Mouse (Mus musculus) heart, adult 2 months (tissue): ENCODE measurements around the gene Acvr1b. TPM values are rescaled to one million over a fixed set of nuclear protein-coding genes. Genes with fewer than 3 reads are reported as not detected.

ENCODE experiments used
- DNase-seq, 2 experiments: peaks; one replicate each; pipeline ENCODE4 v3.0.0; 2021
- H3K27ac ChIP-seq: fragments of 200-600 bp; 2 replicates; pipeline ENCODE4 v1.8.1; 2022
- H3K27me3 ChIP-seq: fragments of 200-500 bp; 2 replicates; pipeline ENCODE4 v1.6.1; 2012; ENCODE audit warnings: mild to moderate bottlenecking, low read length, inconsistent platforms, mixed read lengths; ENCODE audit not compliant: control insufficient read depth, insufficient read depth
- H3K36me3 ChIP-seq: fragments of 200-500 bp; 2 replicates; pipeline ENCODE4 v1.6.1; 2012; ENCODE audit warnings: low read length, inconsistent platforms; ENCODE audit not compliant: control insufficient read depth, insufficient read depth
- H3K4me1 ChIP-seq: fragments of 200-500 bp; 2 replicates; pipeline ENCODE4 v1.6.1; 2011; ENCODE audit warnings: low read length; ENCODE audit not compliant: control insufficient read depth, insufficient read depth
- H3K4me3 ChIP-seq: fragments of 200-600 bp; 2 replicates; pipeline ENCODE4 v1.8.1; 2022
- H3K79me2 ChIP-seq: fragments of 200-500 bp; replicated peaks from 2 replicates; pipeline ENCODE4 v1.6.1; 2012; ENCODE audit warnings: mild to moderate bottlenecking, inconsistent platforms, low read length, moderate library complexity, mixed read lengths; ENCODE audit not compliant: control insufficient read depth, insufficient read depth
- H3K9ac ChIP-seq: fragments of 200-500 bp; 2 replicates; pipeline ENCODE4 v1.6.1; 2012; ENCODE audit warnings: low read depth, mild to moderate bottlenecking, control low read depth, inconsistent platforms, low read length, mixed read lengths
- CTCF ChIP-seq: fragments of 200-600 bp; IDR thresholded peaks from 2 replicates; pipeline ENCODE4 v1.8.1; 2022; ENCODE audit warnings: antibody characterized with exemption, mild to moderate bottlenecking, moderate library complexity
- EP300 ChIP-seq: fragments of 200-500 bp; IDR thresholded peaks from 2 replicates; pipeline ENCODE4 v1.6.1; 2011; ENCODE audit warnings: low read depth, low read length, control low read depth; ENCODE audit not compliant: insufficient read depth
- POLR2A ChIP-seq: fragments of 200-500 bp; IDR thresholded peaks from 2 replicates; pipeline ENCODE4 v1.6.1; 2011; ENCODE audit warnings: mild to moderate bottlenecking, low read depth, low read length, control low read depth; ENCODE audit not compliant: insufficient read depth
- WGBS: fragments of 180-500 bp; shearing (Covaris S2); methylation state at CpG from one replicate; pipeline ENCODE4 v1.1.7; 2018; 5-methylcytosine and 5-hydroxymethylcytosine counted together
- intact Hi-C: fragments of 180-260 bp; cut with DNase I; formaldehyde crosslinking; loops from one replicate; pipeline ENCODE4 v1.15.1; 2025
- polyA plus RNA-seq: library from polyadenylated mRNA; depleted of rRNA; stranded (reverse); fragments of >200 nt; gene quantifications from 2 replicates; pipeline ENCODE4 v1.2.3, GENCODE M21; 2012
- total RNA-seq, 2 experiments: library from RNA; stranded (reverse); gene quantifications; 2 replicates each; pipeline ENCODE4 v1.2.3; 2021

Acvr1b gene
- total and polyA plus RNA-seq, 3 experiments: 9.9 to 15.3 (median 12.3) TPM

DNA sequence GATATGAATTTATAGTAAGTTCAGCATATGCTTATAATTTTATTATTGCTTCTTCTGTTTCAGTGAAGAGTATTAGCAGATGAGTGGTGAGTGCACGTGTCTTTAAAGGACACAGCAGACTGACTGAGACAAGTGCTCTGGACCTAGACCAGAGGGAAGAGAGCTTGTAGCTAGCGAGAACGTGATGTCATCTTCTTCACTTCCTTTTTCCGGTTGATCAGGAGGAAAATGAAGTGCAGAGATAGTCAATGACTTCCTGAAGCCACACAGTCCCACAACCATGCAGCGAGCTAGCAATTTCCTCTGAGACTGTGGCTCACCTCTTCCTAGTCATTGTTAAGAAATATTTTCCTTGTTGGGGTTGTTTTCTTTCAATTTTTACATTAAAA is 16.9 kb downstream of the Acvr1b start:
- H3K79me2 ChIP-seq: peaks cover 2% of the 10 kb centered on the region
- H3K27ac ChIP-seq: peak overlapping the region; percentile 40
- TF ChIP-seq CTCF (no peak), POLR2A (no peak), EP300 (no peak)
- H3K4me3 ChIP-seq: no peak overlapping the region
- H3K27me3 ChIP-seq: no peaks in the 10 kb centered on the region
- H3K4me1 ChIP-seq: peaks cover 20% of the 10 kb centered on the region
- WGBS: 27% methylated on average over 5 of the region's 5 CpGs
- intact Hi-C loops: no loop called here
- H3K9ac ChIP-seq: no peak overlapping the region
- H3K36me3 ChIP-seq: no peaks in the 10 kb centered on the region
- no peak for DNase-seq

DNA sequence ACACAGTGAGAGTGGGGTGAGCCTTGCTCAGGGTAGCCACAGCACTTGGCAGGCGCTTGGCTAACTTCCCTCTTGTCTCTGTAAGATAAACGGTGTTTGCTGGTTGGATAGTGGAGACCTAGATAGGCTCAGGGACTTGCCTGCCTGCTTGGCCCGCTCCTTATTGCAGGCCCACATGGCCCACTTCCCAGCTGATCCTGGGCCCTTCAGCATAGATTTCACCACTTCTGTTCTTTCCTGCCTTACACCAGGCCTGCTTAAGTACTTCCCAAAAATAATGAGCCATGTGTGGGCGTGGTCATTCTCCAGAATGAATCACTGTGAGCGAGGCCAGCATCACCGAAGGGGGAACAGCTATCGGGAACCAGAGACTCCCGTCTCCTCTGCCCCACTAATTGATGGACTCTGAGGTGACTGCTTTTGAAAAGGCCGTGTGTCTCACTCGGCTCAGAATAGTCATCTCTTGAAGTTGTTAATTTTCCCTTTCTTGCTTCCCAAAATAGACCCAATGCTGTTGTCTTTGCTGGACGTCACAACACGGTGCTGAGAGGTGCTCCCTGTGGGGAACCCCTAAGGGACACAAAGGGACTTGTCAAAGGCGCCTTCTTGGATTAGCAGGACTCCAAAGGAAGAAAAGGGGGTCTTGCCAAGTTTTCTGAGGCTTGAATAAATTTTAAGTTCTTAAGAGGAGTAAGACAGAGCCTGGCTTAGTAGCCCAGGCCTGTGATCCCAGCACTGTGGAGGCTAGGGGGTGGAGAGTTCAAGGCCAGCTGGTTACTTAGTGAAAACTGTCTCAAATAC is 17.8 kb downstream of the Acvr1b start:
- Histone ChIP-seq H3K4me1 (peaks cover 20% of the 10 kb centered on the region), H3K27me3 (no peaks in the 10 kb centered on the region), H3K36me3 (no peaks in the 10 kb centered on the region), H3K9ac (no peak overlapping the region), H3K27ac (peak overlapping the region; percentile 40), H3K79me2 (no peaks in the 10 kb centered on the region; the same call in 1 of the 2 replicates), H3K4me3 (no peak overlapping the region)
- TF ChIP-seq POLR2A (no peak), CTCF (no peak), EP300 (no peak)
- WGBS: 15% methylated on average over 13 of the region's 13 CpGs
- intact Hi-C loops: no loop called here
- DNase-seq: peak; percentile 69 to 84

DNA sequence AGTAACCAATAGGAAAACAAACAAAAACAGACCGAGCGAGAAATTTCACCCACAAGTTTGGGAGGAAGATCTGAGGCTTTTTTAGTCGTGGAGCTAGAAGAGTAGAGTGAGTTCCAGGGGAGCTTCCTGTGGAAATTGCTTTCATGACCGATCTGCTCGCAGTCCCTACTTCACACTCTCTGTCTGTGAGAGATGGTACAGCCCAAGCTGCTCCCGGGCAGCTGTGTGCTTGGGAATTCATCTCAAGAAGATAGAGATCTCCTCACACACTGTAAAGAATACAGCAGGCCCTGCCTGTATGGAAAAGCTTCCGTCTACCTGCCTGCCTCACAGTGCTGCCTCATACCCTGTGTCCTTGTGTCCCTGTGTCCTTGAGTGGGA is 18.4 kb downstream of the Acvr1b start:
- no peak for TF ChIP-seq EP300
- no peak for TF ChIP-seq POLR2A
- TF ChIP-seq CTCF: no peak
- intact Hi-C loops: no loop called here

DNA sequence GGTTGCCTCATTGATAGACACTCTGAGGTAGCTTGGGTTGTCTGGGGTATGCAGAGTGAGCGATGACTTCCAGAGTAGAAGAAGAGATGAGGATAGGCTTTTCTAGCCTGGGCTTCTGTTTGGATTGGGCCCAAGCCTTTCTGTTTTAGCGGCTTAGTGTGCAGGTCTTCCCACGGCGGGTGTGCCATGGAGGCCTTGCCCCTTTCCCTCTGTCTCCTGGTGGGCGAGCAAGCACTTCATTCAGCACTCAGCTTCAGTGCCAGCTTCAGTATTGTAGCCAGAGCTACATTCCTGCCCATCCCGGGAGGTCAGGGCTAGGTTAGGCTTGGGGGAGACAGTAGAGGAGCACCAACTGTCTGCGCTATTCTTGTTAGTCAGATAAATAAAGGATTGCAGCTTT is 18.8 kb downstream of the Acvr1b start:
- Histone ChIP-seq H3K27ac (no peak overlapping the region), H3K79me2 (no peaks in the 10 kb centered on the region), H3K4me3 (no peak overlapping the region), H3K4me1 (peaks cover 20% of the 10 kb centered on the region), H3K36me3 (no peaks in the 10 kb centered on the region), H3K27me3 (no peaks in the 10 kb centered on the region), H3K9ac (no peak overlapping the region)
- DNase-seq: no peak
- intact Hi-C loops: no loop called here
- TF ChIP-seq EP300: no peak
- WGBS: 84% methylated on average over 7 of the region's 7 CpGs

More for the DNA sequence above, 18.4 kb downstream of the Acvr1b start:
- H3K36me3 ChIP-seq: no peaks in the 10 kb centered on the region
- no peak overlapping the region for H3K9ac ChIP-seq
- 58% methylated on average over 7 of the region's 7 CpGs for WGBS
- no peaks in the 10 kb centered on the region; the same call in 1 of the 2 replicates for H3K79me2 ChIP-seq
- DNase-seq: no peak
- H3K27ac ChIP-seq: no peak overlapping the region; the same call in 1 of the 2 replicates
- H3K4me3 ChIP-seq: no peak overlapping the region
- H3K4me1 ChIP-seq: peaks cover 20% of the 10 kb centered on the region
- H3K27me3 ChIP-seq: no peaks in the 10 kb centered on the region

DNA sequence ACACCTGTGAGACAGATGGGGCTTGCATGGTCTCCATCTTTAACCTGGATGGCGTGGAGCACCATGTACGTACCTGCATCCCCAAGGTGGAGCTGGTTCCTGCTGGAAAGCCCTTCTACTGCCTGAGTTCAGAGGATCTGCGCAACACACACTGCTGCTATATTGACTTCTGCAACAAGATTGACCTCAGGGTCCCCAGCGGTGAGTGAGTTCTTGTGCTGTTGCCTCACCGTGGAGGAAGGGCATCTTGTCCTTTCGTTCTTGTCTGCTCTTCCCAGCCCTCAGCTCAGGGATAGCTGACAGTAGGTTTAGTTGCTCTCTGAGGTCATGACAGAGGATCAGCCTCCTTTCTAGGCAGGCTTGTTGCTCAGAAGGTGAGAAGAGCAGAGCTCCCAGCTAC is 20.1 kb downstream of the Acvr1b start:
- no peak overlapping the region for H3K4me3 ChIP-seq
- H3K27ac ChIP-seq: no peak overlapping the region
- H3K27me3 ChIP-seq: no peaks in the 10 kb centered on the region
- intact Hi-C loops: no loop called here
- no peak for DNase-seq
- no peaks in the 10 kb centered on the region; the same call in 1 of the 2 replicates for H3K79me2 ChIP-seq
- 92% methylated on average over 6 of the region's 6 CpGs for WGBS
- H3K9ac ChIP-seq: no peak overlapping the region
- no peak for TF ChIP-seq CTCF
- no peak for TF ChIP-seq EP300
- TF ChIP-seq POLR2A: no peak
- H3K36me3 ChIP-seq: no peaks in the 10 kb centered on the region
- peaks cover 20% of the 10 kb centered on the region for H3K4me1 ChIP-seq

DNA sequence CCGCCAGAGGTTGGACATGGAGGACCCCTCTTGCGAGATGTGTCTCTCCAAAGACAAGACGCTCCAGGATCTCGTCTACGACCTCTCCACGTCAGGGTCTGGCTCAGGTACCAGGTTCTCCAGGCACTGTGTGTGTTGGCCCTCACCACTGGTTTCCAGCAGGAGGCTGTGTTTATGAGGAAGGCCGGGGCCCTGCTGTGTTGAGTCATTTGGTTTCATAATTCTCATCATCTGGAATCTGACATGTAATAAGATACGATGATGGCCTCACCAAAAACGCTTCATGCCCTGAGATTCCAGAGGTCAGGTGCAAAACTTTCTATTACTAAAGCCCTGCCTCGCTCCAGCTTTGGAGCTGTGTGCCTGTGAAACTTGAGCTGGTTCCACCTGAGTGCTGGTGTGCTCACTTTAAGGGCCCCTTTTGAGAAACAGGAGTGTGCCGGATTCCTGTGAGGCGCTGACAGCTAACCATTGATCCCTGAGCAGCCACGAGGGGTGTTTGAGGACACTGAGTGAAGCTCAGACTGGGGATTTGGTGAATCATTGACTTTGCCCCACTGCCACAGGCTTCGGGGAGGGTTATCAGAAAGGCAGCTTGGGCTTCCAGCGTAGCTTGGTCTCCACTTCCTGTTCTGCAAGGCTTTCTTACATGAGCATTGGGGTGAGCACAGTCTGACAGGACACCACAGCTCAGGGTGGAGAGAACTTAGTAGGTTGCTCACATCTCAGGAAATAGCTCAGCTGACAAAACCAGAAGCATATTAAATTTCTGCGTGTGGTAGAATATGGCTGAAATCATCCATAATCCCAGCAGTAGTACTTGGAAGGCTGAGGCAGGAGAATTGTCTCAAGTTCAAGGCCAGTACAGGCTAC is 21.3 kb downstream of the Acvr1b start:
- Histone ChIP-seq H3K4me3 (no peak overlapping the region), H3K79me2 (no peaks in the 10 kb centered on the region; the same call in 1 of the 2 replicates), H3K27ac (no peak overlapping the region), H3K27me3 (no peaks in the 10 kb centered on the region), H3K36me3 (no peaks in the 10 kb centered on the region), H3K4me1 (peaks cover 20% of the 10 kb centered on the region), H3K9ac (no peak overlapping the region)
- no peak for TF ChIP-seq POLR2A
- no peak for TF ChIP-seq CTCF
- TF ChIP-seq EP300: no peak
- 87% methylated on average over 16 of the region's 16 CpGs for WGBS
- no peak for DNase-seq
- intact Hi-C loops: no loop called here
